Mouse (Mus musculus) olfactory bulb, adult 2 months (tissue): ENCODE measurements around the gene Snrpg.

Experiments
- CTCF ChIP-seq: fragments of 200-500 bp; IDR thresholded peaks from 2 replicates; pipeline ENCODE4 v1.5.1; 2012; ENCODE audit warnings: low read depth, mild to moderate bottlenecking, low read length, moderate library complexity; ENCODE audit not compliant: insufficient read depth
- POLR2A ChIP-seq: fragments of 200-500 bp; IDR thresholded peaks from 2 replicates; pipeline ENCODE4 v1.6.1; 2012; ENCODE audit warnings: mild to moderate bottlenecking, low read depth, low read length, moderate library complexity; ENCODE audit not compliant: insufficient read depth

DNA sequence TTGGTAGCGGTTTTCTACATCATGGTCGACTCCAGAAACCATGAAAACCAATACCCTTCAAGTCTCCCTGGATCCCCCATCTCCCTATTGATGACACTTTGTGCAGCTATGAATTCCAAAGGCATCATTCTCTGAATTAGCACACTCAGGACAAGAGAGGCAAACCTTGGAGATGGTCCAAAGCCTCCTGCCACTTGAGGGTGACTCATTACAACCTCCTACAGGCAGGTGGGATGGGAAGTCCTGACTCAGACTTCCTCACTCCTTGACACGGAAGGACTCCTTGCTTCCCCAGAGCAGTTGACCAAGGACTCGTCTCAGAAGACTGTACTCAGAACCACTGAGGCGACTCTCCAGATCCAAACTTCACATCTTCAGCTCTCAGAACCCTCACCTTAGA is 45.5 kb upstream of the Snrpg start:
- TF ChIP-seq CTCF (no peak), POLR2A (no peak)
